Mouse (Mus musculus) lung, embryonic 16.5 days (tissue): ENCODE measurements around the gene Rabgap1l. TPM values are rescaled to one million over a fixed set of nuclear protein-coding genes. Genes with fewer than 3 reads are reported as not detected.

ENCODE experiments used
- ATAC-seq: fragments of 200-750 bp; cut with Nextera tagmentation; 2 replicates; pipeline ENCODE4 v1.8.0; 2017; ENCODE audit warnings: low read depth, mild to moderate bottlenecking, moderate library complexity
- H3K27ac ChIP-seq: fragments of 300-500 bp; sonication (generic); 2 replicates; pipeline ENCODE4 v1.5.1; 2014; ENCODE audit warnings: mild to moderate bottlenecking, control low read depth, low read length
- H3K27me3 ChIP-seq: fragments of 300-500 bp; sonication (generic); 2 replicates; pipeline ENCODE4 v1.6.1; 2014; ENCODE audit warnings: low read depth, low read length, mixed read lengths; ENCODE audit not compliant: control insufficient read depth, insufficient read depth
- H3K36me3 ChIP-seq: fragments of 300-500 bp; sonication (generic); 2 replicates; pipeline ENCODE4 v1.6.1; 2014; ENCODE audit warnings: low read length; ENCODE audit not compliant: control insufficient read depth, insufficient read depth
- H3K4me1 ChIP-seq: fragments of 300-500 bp; sonication (generic); replicated peaks from 2 replicates; pipeline ENCODE4 v1.6.1; 2014; ENCODE audit warnings: low read length, mixed read lengths; ENCODE audit not compliant: control insufficient read depth, insufficient read depth
- H3K4me2 ChIP-seq: fragments of 300-500 bp; sonication (generic); 2 replicates; pipeline ENCODE4 v1.6.1; 2014; ENCODE audit warnings: low read depth, low read length, control low read depth
- H3K4me3 ChIP-seq: fragments of 300-500 bp; sonication (generic); 2 replicates; pipeline ENCODE4 v1.5.1; 2014; ENCODE audit warnings: mild to moderate bottlenecking, low read length, control low read depth
- H3K9ac ChIP-seq: fragments of 300-500 bp; sonication (generic); 2 replicates; pipeline ENCODE4 v1.6.1; 2014; ENCODE audit warnings: low read length, control low read depth
- H3K9me3 ChIP-seq: fragments of 300-500 bp; sonication (generic); 2 replicates; pipeline ENCODE4 v1.6.1; 2016; ENCODE audit warnings: low read length; ENCODE audit not compliant: control insufficient read depth
- WGBS: fragments of 180-500 bp; shearing (Covaris S2); extraction: QIAGEN DNeasy Blood & Tissue Kit; methylation state at CpG from one replicate; pipeline ENCODE4 v1.1.7; 2014; 5-methylcytosine and 5-hydroxymethylcytosine counted together
- polyA plus RNA-seq: library from polyadenylated mRNA; unstranded; fragments of >200 nt; fragmentation: Nextera tagmentation; extraction: Ambion mirVana; gene quantifications from 2 replicates; pipeline ENCODE4 v1.2.1, GENCODE M21; 2015

Gene Rabgap1l
- polyA plus RNA-seq, 1 experiment from 2014 or later = 28.2 TPM

GRCm38 (mm10) chr1:160212703-160213669, 580.0 kb downstream of the Rabgap1l start, which contains the start of gene Cacybp:
Gene Cacybp, minus strand, starts transcription at chr1:160212875.
- ATAC-seq = peak; percentile 99
- H3K36me3 ChIP-seq = no peaks in the 10 kb centered on the region
- H3K9me3 ChIP-seq = no peaks in the 10 kb centered on the region
- WGBS = under 1% methylated on average over 65 of the region's 76 CpGs
- H3K27ac ChIP-seq = peak within 1 kb of the TSS; percentile 96
- H3K4me1 ChIP-seq = peaks cover 14% of the 10 kb centered on the region
- no peaks in the 10 kb centered on the region for H3K27me3 ChIP-seq
- peak within 1 kb of the TSS; percentile 93 for H3K9ac ChIP-seq
- H3K4me2 ChIP-seq = peak within 1 kb of the TSS; percentile 84
- H3K4me3 ChIP-seq = peak within 1 kb of the TSS; percentile 88

- Histone ChIP-seq H3K4me3 (peak overlapping the region; percentile 88), H3K9me3 (no peaks in the 10 kb centered on the region), H3K27me3 (no peaks in the 10 kb centered on the region), H3K27ac (peak overlapping the region; percentile 88), H3K36me3 (peaks cover 6% of the 10 kb centered on the region), H3K4me2 (peak overlapping the region; percentile 84), H3K4me1 (peaks cover 14% of the 10 kb centered on the region), H3K9ac (peak overlapping the region; percentile 93)
- ATAC-seq = peak; percentile 57
- under 1% methylated on average over 33 of the region's 45 CpGs for WGBS
Measured at GRCm38 (mm10) chr1:160212123-160212691, 580.8 kb downstream of the Rabgap1l start.

- ATAC-seq = no peak
- Histone ChIP-seq H3K9me3 (no peaks in the 10 kb centered on the region), H3K9ac (peak overlapping the region; percentile 93), H3K4me3 (peak overlapping the region; percentile 88), H3K27me3 (no peaks in the 10 kb centered on the region), H3K4me2 (peak overlapping the region; percentile 84), H3K4me1 (peaks cover 14% of the 10 kb centered on the region), H3K27ac (peak overlapping the region; percentile 88; the same call in 1 of the 2 replicates), H3K36me3 (peaks cover 12% of the 10 kb centered on the region)
- under 1% methylated on average over 8 of the region's 8 CpGs for WGBS
Measured at GRCm38 (mm10) chr1:160211597-160212122, 581.4 kb downstream of the Rabgap1l start.

- H3K27ac ChIP-seq = no peak overlapping the region
- peak overlapping the region; percentile 88 for H3K4me3 ChIP-seq
- H3K9ac ChIP-seq = no peak overlapping the region
- no peaks in the 10 kb centered on the region for H3K27me3 ChIP-seq
- H3K4me1 ChIP-seq = peaks cover 14% of the 10 kb centered on the region
- ATAC-seq = no peak
- peak overlapping the region; percentile 84 for H3K4me2 ChIP-seq
- H3K9me3 ChIP-seq = no peaks in the 10 kb centered on the region
- 35% methylated on average over 3 of the region's 3 CpGs for WGBS
- H3K36me3 ChIP-seq = peaks cover 19% of the 10 kb centered on the region
Measured at GRCm38 (mm10) chr1:160210566-160210965, 582.4 kb downstream of the Rabgap1l start.

- WGBS = 78% methylated on average over 2 of the region's 2 CpGs
- ATAC-seq = no peak
- H3K9ac ChIP-seq = no peak overlapping the region
- H3K9me3 ChIP-seq = no peaks in the 10 kb centered on the region
- H3K4me3 ChIP-seq = no peak overlapping the region
- H3K27ac ChIP-seq = no peak overlapping the region
- H3K36me3 ChIP-seq = peaks cover 24% of the 10 kb centered on the region
- H3K4me2 ChIP-seq = no peak overlapping the region
- H3K27me3 ChIP-seq = no peaks in the 10 kb centered on the region
- peaks cover 14% of the 10 kb centered on the region for H3K4me1 ChIP-seq
Measured at GRCm38 (mm10) chr1:160209844-160210243, 583.2 kb downstream of the Rabgap1l start.

- H3K4me3 ChIP-seq = no peak overlapping the region
- peaks cover 4% of the 10 kb centered on the region for H3K4me1 ChIP-seq
- H3K27me3 ChIP-seq = no peaks in the 10 kb centered on the region
- no peak overlapping the region for H3K27ac ChIP-seq
- no peak overlapping the region for H3K4me2 ChIP-seq
- H3K36me3 ChIP-seq = peaks cover 46% of the 10 kb centered on the region
- H3K9ac ChIP-seq = no peak overlapping the region
- ATAC-seq = no peak
- no peaks in the 10 kb centered on the region for H3K9me3 ChIP-seq
Measured at GRCm38 (mm10) chr1:160205486-160205885, 587.5 kb downstream of the Rabgap1l start.

- under 1% methylated on average over 13 of the region's 13 CpGs for WGBS
- no peak; the same call in 1 of the 2 replicates for ATAC-seq
Measured at GRCm38 (mm10) chr1:160195337-160195663, 597.7 kb downstream of the Rabgap1l start.

GRCm38 (mm10) chr1:160194529-160195336, 598.3 kb downstream of the Rabgap1l start, which contains the start of gene Mrps14:
Gene Mrps14, plus strand, starts transcription at chr1:160195215.
- 6% methylated on average over 31 of the region's 31 CpGs for WGBS
- peak; percentile 100 for ATAC-seq
- Histone ChIP-seq H3K4me2 (peak within 1 kb of the TSS; percentile 86), H3K9me3 (no peaks in the 10 kb centered on the region), H3K4me3 (peak within 1 kb of the TSS; percentile 98), H3K9ac (peak within 1 kb of the TSS; percentile 91), H3K27me3 (no peaks in the 10 kb centered on the region), H3K4me1 (peaks cover 9% of the 10 kb centered on the region), H3K27ac (peak within 1 kb of the TSS; percentile 85), H3K36me3 (peaks cover 3% of the 10 kb centered on the region; the same call in 1 of the 2 replicates)

More at GRCm38 (mm10) chr1:160195337-160195663, 597.7 kb downstream of the Rabgap1l start:
- Histone ChIP-seq H3K9ac (peak overlapping the region; percentile 91), H3K9me3 (no peaks in the 10 kb centered on the region), H3K4me1 (peaks cover 9% of the 10 kb centered on the region), H3K36me3 (peaks cover 5% of the 10 kb centered on the region), H3K4me2 (peak overlapping the region; percentile 86), H3K4me3 (peak overlapping the region; percentile 98), H3K27me3 (no peaks in the 10 kb centered on the region), H3K27ac (peak overlapping the region; percentile 85)
